Mouse (Mus musculus) kidney, adult 10 weeks (tissue): Measurements from ENCODE around the gene Ifna11. TPM values are rescaled to one million over a fixed set of nuclear protein-coding genes. Genes with fewer than 3 reads are reported as not detected.

Experiments
- polyA plus RNA-seq: library from polyadenylated mRNA; stranded (reverse); fragments of 350-450 nt; fragmentation: Illumina TruSeq; extraction: RNeasy Lipid Tissue Mini Kit (QIAGEN cat#74804); gene quantifications from one replicate; pipeline ENCODE4 v1.2.3, GENCODE M21; 2014; ENCODE audit warnings: low read depth, low replicate concordance

Ifna11 gene
- polyA plus RNA-seq, 1 experiment from 2014 or later: not detected

Other genes with a start within 250 kb of the Ifna11 start
- gene Ifna14, start 248.2 kb upstream of the Ifna11 start, polyA plus RNA-seq: not detected
- not detected for gene Ifna9, start 227.6 kb upstream of the Ifna11 start, polyA plus RNA-seq
- gene Ifna12, start 216.6 kb upstream of the Ifna11 start, polyA plus RNA-seq: not detected
- not detected for gene C87499, start 185.5 kb upstream of the Ifna11 start, polyA plus RNA-seq
- gene Ifna13, start 175.5 kb upstream of the Ifna11 start, polyA plus RNA-seq: not detected
- not detected for gene Ifna16, start 143.0 kb upstream of the Ifna11 start, polyA plus RNA-seq
- gene Ifna2, start 136.0 kb upstream of the Ifna11 start, polyA plus RNA-seq: not detected
- gene Ifnab, start 128.6 kb upstream of the Ifna11 start, polyA plus RNA-seq: not detected
- gene Gm26566, start 98.2 kb upstream of the Ifna11 start, polyA plus RNA-seq: not detected
- 132 TPM for gene Klhl9, start 97.5 kb upstream of the Ifna11 start, polyA plus RNA-seq
- not detected for gene Gm13271, start 65.1 kb upstream of the Ifna11 start, polyA plus RNA-seq
- gene Gm13283, start 59.8 kb upstream of the Ifna11 start, polyA plus RNA-seq: not detected
- gene Gm13290, start 46.1 kb upstream of the Ifna11 start, polyA plus RNA-seq: not detected
- not detected for gene Gm13289, start 43.0 kb upstream of the Ifna11 start, polyA plus RNA-seq
- gene Gm13272, start 40.1 kb upstream of the Ifna11 start, polyA plus RNA-seq: not detected
- gene Ifnz, start 37.8 kb upstream of the Ifna11 start, polyA plus RNA-seq: not detected
- gene Gm13276, start 34.2 kb upstream of the Ifna11 start, polyA plus RNA-seq: not detected
- gene Gm13277, start 31.3 kb upstream of the Ifna11 start, polyA plus RNA-seq: not detected
- gene Gm13278, start 28.4 kb upstream of the Ifna11 start, polyA plus RNA-seq: not detected
- not detected for gene Gm13275, start 25.5 kb upstream of the Ifna11 start, polyA plus RNA-seq
- not detected for gene Gm13279, start 22.6 kb upstream of the Ifna11 start, polyA plus RNA-seq
- not detected for gene Gm13285, start 20.3 kb upstream of the Ifna11 start, polyA plus RNA-seq
- not detected for gene Gm13287, start 16.7 kb upstream of the Ifna11 start, polyA plus RNA-seq
- gene Gm13288, start 14.4 kb upstream of the Ifna11 start, polyA plus RNA-seq: not detected
- gene Ifna7, start 3.7 kb upstream of the Ifna11 start, polyA plus RNA-seq: not detected
- not detected for gene Ifna6, start 7.5 kb downstream of the Ifna11 start, polyA plus RNA-seq
- gene Ifna5, start 15.6 kb downstream of the Ifna11 start, polyA plus RNA-seq: not detected
- not detected for gene Ifna4, start 21.9 kb downstream of the Ifna11 start, polyA plus RNA-seq
- gene Ifna1, start 30.1 kb downstream of the Ifna11 start, polyA plus RNA-seq: not detected
- gene Ifne, start 60.2 kb downstream of the Ifna11 start, polyA plus RNA-seq: not detected